Comparison of ENCODE assay signal across 24 mouse cellular contexts in the genomic region with DNA sequence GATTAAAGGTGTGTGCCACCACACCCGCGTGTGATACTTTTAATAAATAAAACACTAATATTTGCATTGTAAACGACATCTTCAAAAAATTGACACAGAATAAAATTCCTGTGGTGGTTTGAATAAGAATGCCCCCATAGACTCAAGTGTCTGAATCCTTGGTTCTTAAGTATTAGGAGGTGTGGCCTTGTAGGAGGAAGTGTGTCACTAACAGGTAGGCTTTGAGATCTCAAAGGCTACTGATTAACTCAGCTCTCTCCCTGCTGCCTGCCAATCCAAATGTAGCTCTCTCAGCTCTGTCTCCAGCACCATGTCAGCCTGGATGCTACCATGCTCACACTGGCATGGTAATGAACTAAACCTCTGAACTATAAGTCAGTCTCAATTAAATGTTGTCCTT.
"Had no signal": no experiment of that assay in that cellular context is flagged by ENCODE, and none has a peak within 500 bp of the region (broad histone marks: within the 10 kb centered on the region; RNA-seq: fewer than 3 reads in every experiment).

No protein-coding gene starts in this region.

- H3K9ac ChIP-seq: forebrain, postnatal 0 days; heart, embryonic 12.5 days; hindbrain, embryonic 13.5 days; hindbrain, embryonic 15.5 days; kidney, embryonic 15.5 days; limb, embryonic 12.5 days had no signal

- H3K27ac ChIP-seq: heart, embryonic 10.5 days; hindbrain, embryonic 10.5 days; hindbrain, embryonic 13.5 days; hindbrain, embryonic 15.5 days; hindbrain, postnatal 0 days; kidney, embryonic 15.5 days; kidney, postnatal 0 days; left cerebral cortex, adult 2 months; limb, embryonic 10.5 days; limb, embryonic 12.5 days had no signal

- ATAC-seq: forebrain, postnatal 0 days; hindbrain, postnatal 0 days; intestine, embryonic 16.5 days had no signal

- H3K27me3 ChIP-seq: heart, embryonic 12.5 days; hindbrain, embryonic 13.5 days; hindbrain, embryonic 15.5 days; kidney, embryonic 15.5 days; limb, embryonic 12.5 days had no signal

- H3K4me2 ChIP-seq: heart, embryonic 12.5 days; hindbrain, embryonic 13.5 days; hindbrain, embryonic 15.5 days; kidney, embryonic 15.5 days; limb, embryonic 12.5 days had no signal

- DNase-seq: forebrain, postnatal 0 days; gastrocnemius, postnatal 14 days; gastrocnemius, postnatal 36 days; heart, adult 11 months; heart, postnatal 10 days; heart, postnatal 4 days; kidney, adult 11 months; kidney, adult 2 months; kidney, adult 9 months; kidney, postnatal 14 days; kidney, postnatal 36 days; layer of hippocampus, adult 9-11 months had no signal

- H3K4me1 ChIP-seq: heart, embryonic 10.5 days; heart, embryonic 12.5 days; hindbrain, embryonic 10.5 days; hindbrain, embryonic 13.5 days; hindbrain, embryonic 15.5 days; kidney, embryonic 15.5 days; limb, embryonic 10.5 days; limb, embryonic 12.5 days had no signal

- H3K9me3 ChIP-seq: heart, embryonic 10.5 days; hindbrain, embryonic 10.5 days; hindbrain, embryonic 13.5 days; hindbrain, embryonic 15.5 days; kidney, embryonic 15.5 days; limb, embryonic 10.5 days; limb, embryonic 12.5 days had no signal

- H3K4me3 ChIP-seq: heart, embryonic 10.5 days; heart, embryonic 12.5 days; hindbrain, embryonic 10.5 days; hindbrain, embryonic 13.5 days; hindbrain, embryonic 15.5 days; kidney, embryonic 15.5 days; left cerebral cortex, adult 2 months; limb, embryonic 10.5 days; limb, embryonic 12.5 days had no signal

- H3K36me3 ChIP-seq: heart, embryonic 10.5 days; heart, embryonic 12.5 days; hindbrain, embryonic 10.5 days; hindbrain, embryonic 13.5 days; hindbrain, embryonic 15.5 days; kidney, embryonic 15.5 days; limb, embryonic 10.5 days; limb, embryonic 12.5 days had no signal
